Mouse (Mus musculus): ENCODE results near the gene Nnmt. TPM values are rescaled to one million over a fixed set of nuclear protein-coding genes. Genes with fewer than 3 reads are reported as not detected.

The Nnmt gene
- polyA plus RNA-seq, 1 experiment: 48.9 TPM

- Histone ChIP-seq H3K4me1 (ENCODE audit: control insufficient read depth, insufficient read depth, low read length) (peaks cover 2% of the 10 kb centered on the region), H3K4me3 (ENCODE audit: insufficient read depth, low read length) (no peak overlapping the region), H3K27ac (ENCODE audit: insufficient read depth, low read length) (no peak overlapping the region)
- TF ChIP-seq CTCF (IDR thresholded peaks at IDR 0.05; ENCODE audit: borderline replicate concordance, insufficient read depth, low read length) (no peak), POLR2A (IDR thresholded peaks at IDR 0.05; ENCODE audit: low read depth, low read length) (no peak)
Observed at GRCm38 (mm10) chr9:48609734-48610133, 4.8 kb upstream of the Nnmt start.

GRCm38 (mm10) chr9:48607417-48607816 lies 2.5 kb upstream of the Nnmt start:
- peaks cover 2% of the 10 kb centered on the region for H3K4me1 ChIP-seq (ENCODE audit: control insufficient read depth, insufficient read depth, low read length)
- no peak overlapping the region for H3K4me3 ChIP-seq (ENCODE audit: insufficient read depth, low read length)
- no peak overlapping the region for H3K27ac ChIP-seq (ENCODE audit: insufficient read depth, low read length)
- TF ChIP-seq POLR2A (IDR thresholded peaks at IDR 0.05; ENCODE audit: low read depth, low read length): no peak
- no peak for TF ChIP-seq CTCF (IDR thresholded peaks at IDR 0.05; ENCODE audit: borderline replicate concordance, insufficient read depth, low read length)

- Histone ChIP-seq H3K4me3 (ENCODE audit: insufficient read depth, low read length) (no peak overlapping the region), H3K27ac (ENCODE audit: insufficient read depth, low read length) (no peak overlapping the region), H3K4me1 (ENCODE audit: control insufficient read depth, insufficient read depth, low read length) (peaks cover 2% of the 10 kb centered on the region)
- TF ChIP-seq POLR2A (IDR thresholded peaks at IDR 0.05; ENCODE audit: low read depth, low read length) (no peak), CTCF (IDR thresholded peaks at IDR 0.05; ENCODE audit: borderline replicate concordance, insufficient read depth, low read length) (no peak)
Observed at GRCm38 (mm10) chr9:48606171-48606570, 1.2 kb upstream of the Nnmt start.

- TF ChIP-seq CTCF (IDR thresholded peaks at IDR 0.05; ENCODE audit: borderline replicate concordance, insufficient read depth, low read length): no peak
- Histone ChIP-seq H3K27ac (ENCODE audit: insufficient read depth, low read length) (peak overlapping the region; percentile 82), H3K4me3 (ENCODE audit: insufficient read depth, low read length) (no peak overlapping the region), H3K4me1 (ENCODE audit: control insufficient read depth, insufficient read depth, low read length) (peaks cover 2% of the 10 kb centered on the region)
Observed at GRCm38 (mm10) chr9:48605697-48606096, 744 bp upstream of the Nnmt start.

- Histone ChIP-seq H3K4me3 (ENCODE audit: insufficient read depth, low read length) (peak overlapping the region; percentile 25), H3K27ac (ENCODE audit: insufficient read depth, low read length) (peak overlapping the region; percentile 82), H3K4me1 (ENCODE audit: control insufficient read depth, insufficient read depth, low read length) (peaks cover 2% of the 10 kb centered on the region)
- TF ChIP-seq CTCF (IDR thresholded peaks at IDR 0.05; ENCODE audit: borderline replicate concordance, insufficient read depth, low read length): no peak
Observed at GRCm38 (mm10) chr9:48604226-48604625, 727 bp downstream of the Nnmt start.

GRCm38 (mm10) chr9:48600881-48601280 lies 4.1 kb downstream of the Nnmt start:
- TF ChIP-seq CTCF (IDR thresholded peaks at IDR 0.05; ENCODE audit: borderline replicate concordance, insufficient read depth, low read length) (no peak), POLR2A (IDR thresholded peaks at IDR 0.05; ENCODE audit: low read depth, low read length) (no peak)
- Histone ChIP-seq H3K27ac (ENCODE audit: insufficient read depth, low read length) (no peak overlapping the region), H3K4me3 (ENCODE audit: insufficient read depth, low read length) (no peak overlapping the region), H3K4me1 (ENCODE audit: control insufficient read depth, insufficient read depth, low read length) (peaks cover 2% of the 10 kb centered on the region; the same call in 1 of the 2 replicates)

- no peaks in the 10 kb centered on the region for H3K4me1 ChIP-seq (ENCODE audit: control insufficient read depth, insufficient read depth, low read length)
- TF ChIP-seq POLR2A (IDR thresholded peaks at IDR 0.05; ENCODE audit: low read depth, low read length): no peak
- TF ChIP-seq CTCF (IDR thresholded peaks at IDR 0.05; ENCODE audit: borderline replicate concordance, insufficient read depth, low read length): no peak
- peak overlapping the region; percentile 23; the same call in 1 of the 2 replicates for H3K27ac ChIP-seq (ENCODE audit: insufficient read depth, low read length)
- no peak overlapping the region for H3K4me3 ChIP-seq (ENCODE audit: insufficient read depth, low read length)
Observed at GRCm38 (mm10) chr9:48600066-48600465, 4.9 kb downstream of the Nnmt start.

GRCm38 (mm10) chr9:48597494-48597893 lies 7.5 kb downstream of the Nnmt start:
- H3K27ac ChIP-seq (ENCODE audit: insufficient read depth, low read length): no peak overlapping the region
- H3K4me1 ChIP-seq (ENCODE audit: control insufficient read depth, insufficient read depth, low read length): no peaks in the 10 kb centered on the region
- H3K4me3 ChIP-seq (ENCODE audit: insufficient read depth, low read length): no peak overlapping the region
- no peak for TF ChIP-seq POLR2A (IDR thresholded peaks at IDR 0.05; ENCODE audit: low read depth, low read length)
- no peak for TF ChIP-seq CTCF (IDR thresholded peaks at IDR 0.05; ENCODE audit: borderline replicate concordance, insufficient read depth, low read length)

- no peak overlapping the region for H3K27ac ChIP-seq (ENCODE audit: insufficient read depth, low read length)
- H3K4me1 ChIP-seq (ENCODE audit: control insufficient read depth, insufficient read depth, low read length): no peaks in the 10 kb centered on the region
- TF ChIP-seq CTCF (IDR thresholded peaks at IDR 0.05; ENCODE audit: borderline replicate concordance, insufficient read depth, low read length): no peak
- no peak for TF ChIP-seq POLR2A (IDR thresholded peaks at IDR 0.05; ENCODE audit: low read depth, low read length)
- no peak overlapping the region for H3K4me3 ChIP-seq (ENCODE audit: insufficient read depth, low read length)
Observed at GRCm38 (mm10) chr9:48596924-48597323, 8.0 kb downstream of the Nnmt start.

- no peak overlapping the region for H3K4me3 ChIP-seq (ENCODE audit: insufficient read depth, low read length)
- TF ChIP-seq CTCF (IDR thresholded peaks at IDR 0.05; ENCODE audit: borderline replicate concordance, insufficient read depth, low read length) (no peak), POLR2A (IDR thresholded peaks at IDR 0.05; ENCODE audit: low read depth, low read length) (no peak)
- no peaks in the 10 kb centered on the region for H3K4me1 ChIP-seq (ENCODE audit: control insufficient read depth, insufficient read depth, low read length)
- H3K27ac ChIP-seq (ENCODE audit: insufficient read depth, low read length): no peak overlapping the region
Observed at GRCm38 (mm10) chr9:48593915-48594314, 11.0 kb downstream of the Nnmt start.

GRCm38 (mm10) chr9:48590606-48591005 lies 14.3 kb downstream of the Nnmt start:
- no peaks in the 10 kb centered on the region for H3K4me1 ChIP-seq (ENCODE audit: control insufficient read depth, insufficient read depth, low read length)
- no peak overlapping the region for H3K27ac ChIP-seq (ENCODE audit: insufficient read depth, low read length)
- no peak overlapping the region for H3K4me3 ChIP-seq (ENCODE audit: insufficient read depth, low read length)
- TF ChIP-seq CTCF (IDR thresholded peaks at IDR 0.05; ENCODE audit: borderline replicate concordance, insufficient read depth, low read length) (no peak), POLR2A (IDR thresholded peaks at IDR 0.05; ENCODE audit: low read depth, low read length) (no peak)
